Mouse (Mus musculus) liver, embryonic 14.5 days (tissue): Measurements from ENCODE around the gene Xxylt1. TPM values are rescaled to one million over a fixed set of nuclear protein-coding genes. Genes with fewer than 3 reads are reported as not detected.

Experiments
- ATAC-seq: fragments of 200-750 bp; cut with Nextera tagmentation; 2 replicates; pipeline ENCODE4 v1.8.0; 2017; ENCODE audit warnings: moderate number of reproducible peaks, mild to moderate bottlenecking, moderate library complexity; ENCODE audit not compliant: insufficient read depth
- DNase-seq, 3 experiments: peaks; one replicate each; pipeline ENCODE4 v3.0.0-alpha.2; 2012 to 2013; ENCODE audit warnings: low read depth in 3 of 3, low spot score in 3 of 3
- H3K27ac ChIP-seq: fragments of 300-500 bp; sonication (generic); 2 replicates; pipeline ENCODE4 v1.5.1; 2014; ENCODE audit warnings: moderate library complexity, mild to moderate bottlenecking, control low read depth, inconsistent platforms
- H3K27me3 ChIP-seq: fragments of 300-500 bp; sonication (generic); 2 replicates; pipeline ENCODE4 v1.6.1; 2014; ENCODE audit warnings: mild to moderate bottlenecking, low read length, moderate library complexity; ENCODE audit not compliant: control insufficient read depth, insufficient read depth
- H3K36me3 ChIP-seq: fragments of 300-500 bp; sonication (generic); replicated peaks from 2 replicates; pipeline ENCODE4 v1.6.1; 2014; ENCODE audit warnings: low read depth; ENCODE audit not compliant: control insufficient read depth, insufficient read depth
- H3K4me1 ChIP-seq, 2 experiments: fragments of 200-500 bp in 1 of 2; fragments of 300-500 bp in 1 of 2; sonication (generic) in 1 of 2; replicated peaks; 2 replicates each; pipeline ENCODE4 v1.6.1; 2012 to 2014; ENCODE audit warnings: antibody characterized with exemption in 1 of 2, inconsistent platforms in 1 of 2, low read length in 1 of 2; ENCODE audit not compliant: control insufficient read depth in 2 of 2, insufficient read depth in 2 of 2
- H3K4me2 ChIP-seq: fragments of 300-500 bp; sonication (generic); 2 replicates; pipeline ENCODE4 v1.6.1; 2014; ENCODE audit warnings: low read depth, mild to moderate bottlenecking, control low read depth, moderate library complexity
- H3K4me3 ChIP-seq, 2 experiments: fragments of 200-500 bp in 1 of 2; fragments of 300-500 bp in 1 of 2; sonication (generic) in 1 of 2; 2 replicates each; pipeline ENCODE4 v1.5.1; 2012 to 2014; ENCODE audit warnings: low read depth in 2 of 2, low read length in 2 of 2, mild to moderate bottlenecking in 2 of 2, control low read depth in 1 of 2, inconsistent platforms in 1 of 2, moderate library complexity in 1 of 2; ENCODE audit not compliant: insufficient read depth in 1 of 2
- H3K9ac ChIP-seq: fragments of 300-500 bp; sonication (generic); replicated peaks from 2 replicates; pipeline ENCODE4 v1.6.1; 2014; ENCODE audit warnings: mild to moderate bottlenecking, control low read depth, moderate library complexity
- H3K9me3 ChIP-seq: fragments of 300-500 bp; sonication (generic); 2 replicates; pipeline ENCODE4 v1.6.1; 2016; ENCODE audit warnings: low read length, mixed read lengths; ENCODE audit not compliant: control insufficient read depth
- CTCF ChIP-seq: IDR thresholded peaks from 2 replicates; pipeline ENCODE4 v1.5.1; 2016; ENCODE audit warnings: antibody characterized with exemption, low read depth, control low read depth
- EP300 ChIP-seq: IDR thresholded peaks from 2 replicates; pipeline ENCODE4 v1.6.1; 2016; ENCODE audit warnings: antibody characterized with exemption, low read depth
- WGBS: fragments of 180-500 bp; shearing (Covaris S2); extraction: QIAGEN DNeasy Blood & Tissue Kit; methylation state at CpG from one replicate; pipeline ENCODE4 v1.1.7; 2014; ENCODE audit not compliant: insufficient replicate concordance; 5-methylcytosine and 5-hydroxymethylcytosine counted together
- polyA plus RNA-seq, 2 experiments: library from polyadenylated mRNA; depleted of rRNA in 1 of 2; stranded (reverse) in 1 of 2; unstranded in 1 of 2; fragments of >200 nt; fragmentation: Nextera tagmentation in 1 of 2; extraction: Ambion mirVana in 1 of 2; gene quantifications; 2 replicates each; pipeline versions ENCODE4 v1.2.1 to v1.2.3; 2012 to 2014

The Xxylt1 gene
- polyA plus RNA-seq, 2 experiments: 1.8 TPM

GRCm38 (mm10) chr16:30932196-30932595, 149.0 kb downstream of the Xxylt1 start:
- Histone ChIP-seq H3K9ac (no peak overlapping the region), H3K9me3 (no peaks in the 10 kb centered on the region), H3K4me3 (no peak overlapping the region), H3K4me2 (no peak overlapping the region), H3K27ac (no peak overlapping the region), H3K4me1 (peaks cover 0 to 3% of the 10 kb centered on the region in 2 experiments; a peak in 1 of 4 replicates), H3K36me3 (no peaks in the 10 kb centered on the region), H3K27me3 (no peaks in the 10 kb centered on the region)
- no peak for DNase-seq
- TF ChIP-seq EP300: no peak
- TF ChIP-seq CTCF: no peak
- ATAC-seq: no peak
- 62% methylated on average over 5 of the region's 5 CpGs for WGBS

GRCm38 (mm10) chr16:30929165-30929564, 152.1 kb downstream of the Xxylt1 start:
- no peak for ATAC-seq

GRCm38 (mm10) chr16:30928076-30928750, 153.0 kb downstream of the Xxylt1 start:
- Histone ChIP-seq H3K9me3 (no peaks in the 10 kb centered on the region), H3K9ac (no peak overlapping the region), H3K27ac (no peak overlapping the region), H3K4me3 (no peak overlapping the region), H3K4me2 (no peak overlapping the region), H3K27me3 (no peaks in the 10 kb centered on the region), H3K4me1 (peaks cover 0 to 4% of the 10 kb centered on the region in 2 experiments; a peak in 2 of 4 replicates), H3K36me3 (no peaks in the 10 kb centered on the region)
- DNase-seq (no peak), ATAC-seq (no peak)
- TF ChIP-seq EP300 (no peak), CTCF (no peak)
- WGBS: 50% methylated on average over 8 of the region's 8 CpGs

More at GRCm38 (mm10) chr16:30929165-30929564, 152.1 kb downstream of the Xxylt1 start:
- Histone ChIP-seq H3K9ac (no peak overlapping the region), H3K4me1 (peaks cover 0 to 4% of the 10 kb centered on the region in 2 experiments; a peak in 2 of 4 replicates), H3K27ac (no peak overlapping the region), H3K27me3 (no peaks in the 10 kb centered on the region), H3K4me3 (no peak overlapping the region), H3K4me2 (no peak overlapping the region), H3K9me3 (no peaks in the 10 kb centered on the region), H3K36me3 (no peaks in the 10 kb centered on the region)
- 64% methylated on average over 3 of the region's 3 CpGs for WGBS
- DNase-seq: no peak
- TF ChIP-seq EP300: no peak
- no peak for TF ChIP-seq CTCF

- WGBS: 38% methylated on average over 4 of the region's 4 CpGs
- Histone ChIP-seq H3K4me2 (no peak overlapping the region), H3K27me3 (no peaks in the 10 kb centered on the region), H3K27ac (no peak overlapping the region), H3K9ac (no peak overlapping the region), H3K4me1 (peaks cover 0 to 4% of the 10 kb centered on the region in 2 experiments; a peak in 2 of 4 replicates), H3K36me3 (no peaks in the 10 kb centered on the region), H3K4me3 (no peak overlapping the region), H3K9me3 (no peaks in the 10 kb centered on the region)
- no peak for TF ChIP-seq EP300
- no peak for TF ChIP-seq CTCF
- ATAC-seq (no peak), DNase-seq (no peak)
Measured at GRCm38 (mm10) chr16:30925496-30925895, 155.7 kb downstream of the Xxylt1 start.

- no peak overlapping the region for H3K9ac ChIP-seq
- H3K9me3 ChIP-seq: no peaks in the 10 kb centered on the region
- H3K27me3 ChIP-seq: no peaks in the 10 kb centered on the region
- no peak overlapping the region for H3K4me2 ChIP-seq
- H3K36me3 ChIP-seq: no peaks in the 10 kb centered on the region
- WGBS: 50% methylated on average over 7 of the region's 7 CpGs
- no peak for DNase-seq
- no peak for ATAC-seq
- H3K4me3 ChIP-seq: no peak overlapping the region
- TF ChIP-seq CTCF (no peak), EP300 (no peak)
- no peak overlapping the region for H3K27ac ChIP-seq
- peaks cover 0 to 4% of the 10 kb centered on the region in 2 experiments; a peak in 2 of 4 replicates for H3K4me1 ChIP-seq
Measured at GRCm38 (mm10) chr16:30923899-30924298, 157.3 kb downstream of the Xxylt1 start.
